Mouse (Mus musculus) olfactory bulb, adult 2 months (tissue): ENCODE results near the gene Sf3b3.

Experiments used
- CTCF ChIP-seq: fragments of 200-500 bp; IDR thresholded peaks from 2 replicates; pipeline ENCODE4 v1.5.1; 2012; ENCODE audit warnings: low read depth, mild to moderate bottlenecking, low read length, moderate library complexity; ENCODE audit not compliant: insufficient read depth
- POLR2A ChIP-seq: fragments of 200-500 bp; IDR thresholded peaks from 2 replicates; pipeline ENCODE4 v1.6.1; 2012; ENCODE audit warnings: mild to moderate bottlenecking, low read depth, low read length, moderate library complexity; ENCODE audit not compliant: insufficient read depth

DNA sequence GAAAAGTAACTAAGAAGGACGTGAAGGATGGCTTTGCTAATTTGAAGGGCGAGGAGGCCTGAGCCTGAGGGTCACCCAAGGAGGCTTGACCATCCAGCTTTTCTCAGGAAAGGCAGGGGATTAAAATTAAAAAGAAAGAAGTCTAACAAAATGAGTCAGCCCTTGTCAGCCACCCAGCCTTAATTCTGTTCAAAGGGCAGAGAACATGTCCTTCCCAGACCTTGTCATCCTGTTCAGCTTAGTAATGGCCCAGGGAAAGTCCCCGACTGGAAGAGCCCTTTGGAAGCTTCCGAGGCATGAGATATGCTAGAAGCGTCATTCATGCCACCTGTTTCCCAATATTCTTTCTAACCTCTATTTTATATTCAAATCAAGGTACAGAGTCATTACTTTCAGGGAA lies 43.6 kb downstream of the Sf3b3 start:
- TF ChIP-seq CTCF = no peak
- TF ChIP-seq POLR2A = no peak
